Mouse (Mus musculus): ENCODE measurements at regions not wholly inside any gene's neighbourhood (a gene's known extent, or its start where the extent isn't known, plus 50 kb on each side); places are given as distances from the start of the nearest gene placed in this dataset.
"Not testable (repeated sequence)": the region's sequence is repeated elsewhere in the genome, so short reads cannot be mapped to it uniquely, and the experiment has no call there.

GRCm38 (mm10) chr16:25494153-25494552 is 189.4 kb upstream of the Trp63 start:
- Histone ChIP-seq H3K27ac (replicated peaks; ENCODE audit: low read depth, low read length) (no peak overlapping the region), H3K4me3 (replicated peaks; ENCODE audit: low read length) (no peak overlapping the region), H3K9me3 (ENCODE audit: control insufficient read depth, low read length) (no peaks in the 10 kb centered on the region), H3K4me2 (replicated peaks; ENCODE audit: low read depth, low read length, severe bottlenecking) (no peak overlapping the region), H3K36me3 (ENCODE audit: control insufficient read depth, insufficient read depth, low read length) (no peaks in the 10 kb centered on the region), H3K9ac (ENCODE audit: low read depth, low read length, severe bottlenecking) (no peak overlapping the region), H3K4me1 (ENCODE audit: control insufficient read depth, insufficient read depth, low read length) (no peaks in the 10 kb centered on the region), H3K27me3 (ENCODE audit: control insufficient read depth, insufficient read depth, low read length) (no peaks in the 10 kb centered on the region)
- ATAC-seq (ENCODE audit: low FRiP score, low read depth) = no peak
- no peak for DNase-seq (ENCODE audit: low spot score)
- 90% methylated on average over 3 of the region's 3 CpGs for WGBS
- TF ChIP-seq POLR2A (IDR thresholded peaks at IDR 0.05; ENCODE audit: borderline replicate concordance, extremely low read depth, insufficient read depth, insufficient read length) = no peak

- DNase-seq (ENCODE audit: low spot score) (no peak), ATAC-seq (ENCODE audit: low FRiP score, low read depth) (no peak)
- no peak overlapping the region for H3K9ac ChIP-seq (ENCODE audit: low read depth, low read length, severe bottlenecking)
- H3K4me1 ChIP-seq (ENCODE audit: control insufficient read depth, insufficient read depth, low read length) = no peaks in the 10 kb centered on the region
- 77% methylated on average over 2 of the region's 2 CpGs for WGBS
- H3K27me3 ChIP-seq (ENCODE audit: control insufficient read depth, insufficient read depth, low read length) = no peaks in the 10 kb centered on the region
- no peak overlapping the region for H3K27ac ChIP-seq (replicated peaks; ENCODE audit: low read depth, low read length)
- H3K9me3 ChIP-seq (ENCODE audit: control insufficient read depth, low read length) = no peaks in the 10 kb centered on the region
- H3K36me3 ChIP-seq (ENCODE audit: control insufficient read depth, insufficient read depth, low read length) = no peaks in the 10 kb centered on the region
- H3K4me3 ChIP-seq (replicated peaks; ENCODE audit: low read length) = no peak overlapping the region
- TF ChIP-seq POLR2A (IDR thresholded peaks at IDR 0.05; ENCODE audit: borderline replicate concordance, extremely low read depth, insufficient read depth, insufficient read length) = no peak
- no peak overlapping the region for H3K4me2 ChIP-seq (replicated peaks; ENCODE audit: low read depth, low read length, severe bottlenecking)
Measured at GRCm38 (mm10) chr16:25495586-25496196, 187.9 kb upstream of the Trp63 start.

GRCm38 (mm10) chr16:25504829-25505228 is 178.7 kb upstream of the Trp63 start:
- no peak overlapping the region for H3K27ac ChIP-seq (replicated peaks; ENCODE audit: low read depth, low read length)
- H3K4me2 ChIP-seq (replicated peaks; ENCODE audit: low read depth, low read length, severe bottlenecking) = no peak overlapping the region
- no peaks in the 10 kb centered on the region for H3K36me3 ChIP-seq (ENCODE audit: control insufficient read depth, insufficient read depth, low read length)
- no peaks in the 10 kb centered on the region for H3K4me1 ChIP-seq (ENCODE audit: control insufficient read depth, insufficient read depth, low read length)
- WGBS = 36% methylated on average over 3 of the region's 3 CpGs
- H3K9ac ChIP-seq (ENCODE audit: low read depth, low read length, severe bottlenecking) = no peak overlapping the region
- DNase-seq (ENCODE audit: low spot score) (peak; percentile 8), ATAC-seq (ENCODE audit: low FRiP score, low read depth) (peak; percentile 53; the same call in 1 of the 2 replicates)
- H3K9me3 ChIP-seq (ENCODE audit: control insufficient read depth, low read length) = no peaks in the 10 kb centered on the region
- no peak for TF ChIP-seq POLR2A (IDR thresholded peaks at IDR 0.05; ENCODE audit: borderline replicate concordance, extremely low read depth, insufficient read depth, insufficient read length)
- H3K27me3 ChIP-seq (ENCODE audit: control insufficient read depth, insufficient read depth, low read length) = no peaks in the 10 kb centered on the region
- H3K4me3 ChIP-seq (replicated peaks; ENCODE audit: low read length) = no peak overlapping the region

DNA sequence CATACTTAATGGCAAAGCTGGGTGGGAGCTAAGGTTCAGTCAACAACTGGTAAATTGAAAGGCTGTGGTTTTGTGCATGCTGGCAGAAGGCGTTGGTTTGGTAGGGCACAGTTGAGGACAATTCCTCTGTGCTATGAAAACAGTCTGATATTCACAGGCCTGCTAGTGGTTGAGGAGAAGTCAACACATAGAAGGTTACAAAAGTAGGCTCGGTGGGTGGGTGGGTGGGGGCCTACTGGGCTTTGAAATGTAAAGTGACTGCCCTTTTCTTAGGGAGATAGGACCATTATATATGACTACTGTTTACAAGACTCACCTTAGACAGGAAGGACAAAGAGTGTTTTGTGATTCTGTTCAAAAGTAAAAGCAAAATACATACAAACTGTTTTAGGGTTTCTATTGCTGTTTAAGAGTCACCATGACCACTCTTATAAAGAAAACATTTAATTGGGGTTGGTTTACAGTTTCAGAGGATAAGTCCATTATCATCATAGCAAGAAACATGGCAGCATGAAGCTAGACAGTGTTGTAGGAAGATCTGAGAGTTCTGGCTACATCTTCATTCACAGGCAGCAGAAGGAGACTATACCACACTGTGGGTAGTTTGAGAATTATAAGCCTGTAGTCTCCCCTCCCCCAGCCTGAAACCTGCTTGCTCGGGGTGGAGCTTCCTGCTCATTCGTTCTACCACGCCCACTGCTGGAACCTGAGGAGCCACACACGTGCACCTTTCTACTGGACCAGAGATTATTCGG is 166.3 kb upstream of the Trp63 start:
- Histone ChIP-seq H3K4me1 (ENCODE audit: control insufficient read depth, insufficient read depth, low read length) (no peaks in the 10 kb centered on the region), H3K9me3 (ENCODE audit: control insufficient read depth, low read length) (no peaks in the 10 kb centered on the region), H3K9ac (ENCODE audit: low read depth, low read length, severe bottlenecking) (no peak overlapping the region), H3K27ac (replicated peaks; ENCODE audit: low read depth, low read length) (no peak overlapping the region), H3K27me3 (ENCODE audit: control insufficient read depth, insufficient read depth, low read length) (no peaks in the 10 kb centered on the region), H3K36me3 (ENCODE audit: control insufficient read depth, insufficient read depth, low read length) (no peaks in the 10 kb centered on the region), H3K4me3 (replicated peaks; ENCODE audit: low read length) (no peak overlapping the region), H3K4me2 (replicated peaks; ENCODE audit: low read depth, low read length, severe bottlenecking) (no peak overlapping the region)
- WGBS = 64% methylated on average over 4 of the region's 7 CpGs
- no peak for ATAC-seq (ENCODE audit: low FRiP score, low read depth)
- no peak for DNase-seq (ENCODE audit: low spot score)
- no peak for TF ChIP-seq POLR2A (IDR thresholded peaks at IDR 0.05; ENCODE audit: borderline replicate concordance, extremely low read depth, insufficient read depth, insufficient read length)

GRCm38 (mm10) chr16:25523141-25523540 is 160.4 kb upstream of the Trp63 start:
- not testable (repeated sequence) for H3K4me2 ChIP-seq (replicated peaks; ENCODE audit: low read depth, low read length, severe bottlenecking); H3K27ac ChIP-seq (replicated peaks; ENCODE audit: low read depth, low read length); H3K9me3 ChIP-seq (ENCODE audit: control insufficient read depth, low read length); H3K9ac ChIP-seq (ENCODE audit: low read depth, low read length, severe bottlenecking); ATAC-seq (ENCODE audit: low FRiP score, low read depth); H3K4me3 ChIP-seq (replicated peaks; ENCODE audit: low read length); H3K27me3 ChIP-seq (ENCODE audit: control insufficient read depth, insufficient read depth, low read length); H3K36me3 ChIP-seq (ENCODE audit: control insufficient read depth, insufficient read depth, low read length); DNase-seq (ENCODE audit: low spot score); H3K4me1 ChIP-seq (ENCODE audit: control insufficient read depth, insufficient read depth, low read length)
- WGBS = 93% methylated on average over 8 of the region's 10 CpGs
